Mouse (Mus musculus) erythroid progenitor cell, adult 5-6 weeks (primary cell): ENCODE data around the gene Igsf6. TPM values are rescaled to one million over a fixed set of nuclear protein-coding genes. Genes with fewer than 3 reads are reported as not detected.

Source experiments
- total RNA-seq, 2 experiments: library from RNA; stranded (forward) in 1 of 2; stranded (reverse) in 1 of 2; fragments of 150-400 nt in 1 of 2; fragments of 186-747, 209-891 nt in 1 of 2; gene quantifications; 2 replicates each; pipeline versions ENCODE4 v1.2.3 to v1.2.4; 2015 to 2017; ENCODE audit warnings: low replicate concordance in 2 of 2

Igsf6 gene
- total RNA-seq, 2 experiments from 2014 or later, result 44.3 to 88.9 TPM

Other genes with a start within 250 kb of the Igsf6 start
- 35.6 and 62.3 TPM in 2 replicates for gene Eef2k, start 231.7 kb downstream of the Igsf6 start, total RNA-seq (2015; ENCODE audit: low replicate concordance)
- gene Eef2k, start 231.7 kb downstream of the Igsf6 start, total RNA-seq (2017; ENCODE audit: low replicate concordance), result 80.2 and 225 TPM in 2 replicates
- gene Polr3e, start 156.8 kb downstream of the Igsf6 start, total RNA-seq (2015; ENCODE audit: low replicate concordance), result 0.42 and 1.4 TPM in 2 replicates
- 2.3 and 3.0 TPM in 2 replicates for gene Polr3e, start 156.8 kb downstream of the Igsf6 start, total RNA-seq (2017; ENCODE audit: low replicate concordance)
- gene Cdr2, start 92.3 kb downstream of the Igsf6 start, total RNA-seq (2015; ENCODE audit: low replicate concordance), result 226 and 240 TPM in 2 replicates
- 362 and 391 TPM in 2 replicates for gene Cdr2, start 92.3 kb downstream of the Igsf6 start, total RNA-seq (2017; ENCODE audit: low replicate concordance)
- not detected in 2 replicates for gene Mfsd13b, start 92.1 kb downstream of the Igsf6 start, total RNA-seq (2015; ENCODE audit: low replicate concordance)
- not detected in 2 replicates for gene Mfsd13b, start 92.1 kb downstream of the Igsf6 start, total RNA-seq (2017; ENCODE audit: low replicate concordance)
- 46.9 and 103 TPM in 2 replicates for gene Mettl9, start 40.1 kb downstream of the Igsf6 start, total RNA-seq (2015; ENCODE audit: low replicate concordance)
- 43.6 and 67.9 TPM in 2 replicates for gene Mettl9, start 40.1 kb downstream of the Igsf6 start, total RNA-seq (2017; ENCODE audit: low replicate concordance)
- gene Otoa, start 7.1 kb upstream of the Igsf6 start, total RNA-seq (2015; ENCODE audit: low replicate concordance), result not detected in 2 replicates
- gene Otoa, start 7.1 kb upstream of the Igsf6 start, total RNA-seq (2017; ENCODE audit: low replicate concordance), result not detected in 2 replicates